Mouse (Mus musculus): ENCODE results near the gene Vmn1r83.

The Vmn1r83 gene

GRCm38 (mm10) chr7:12329381-12329780 lies at the start of gene Vmn1r83:
Gene Vmn1r83, minus strand, starts transcription at chr7:12329481.
- DNase-seq: no peak

GRCm38 (mm10) chr7:12369173-12369572 lies 39.9 kb upstream of the Vmn1r83 start, which contains the start of gene Vmn1r84:
Gene Vmn1r84, minus strand, starts transcription at chr7:12369273.
- DNase-seq: no peak

- DNase-seq: no peak
Observed at GRCm38 (mm10) chr7:12300130-12300529, 29.2 kb downstream of the Vmn1r83 start, which contains the start of gene Vmn1r82. Gene Vmn1r82, plus strand, starts transcription at chr7:12300430.
